Mouse (Mus musculus): ENCODE measurements around the gene Gm11937. TPM values are rescaled to one million over a fixed set of nuclear protein-coding genes. Genes with fewer than 3 reads are reported as not detected.

Gm11937 gene
- polyA plus RNA-seq, 1 experiment from 2014 or later, result not detected

DNA sequence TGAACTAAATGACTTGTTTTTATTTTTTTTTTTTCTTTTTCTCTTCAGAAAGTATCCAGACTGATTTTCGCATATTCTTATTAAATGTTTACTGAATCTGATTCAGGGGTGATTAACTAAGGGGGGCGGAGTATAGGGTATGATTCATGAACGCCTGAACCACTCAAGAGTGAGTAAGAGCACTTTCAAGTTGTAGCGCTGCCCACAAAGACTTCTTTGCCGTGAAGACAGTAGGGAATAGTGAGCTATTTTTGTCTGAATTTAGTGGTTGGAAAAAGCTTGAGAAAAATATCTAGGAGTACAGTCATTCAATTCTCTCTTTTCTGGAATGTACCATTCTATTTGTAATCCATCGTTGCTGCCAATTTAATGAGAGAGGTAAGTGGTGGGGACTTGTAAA, 28.4 kb downstream of the Gm11937 start:
- DNase-seq (ENCODE audit: low spot score), result no peak

GRCm38 (mm10) chr11:99581051-99581450, 28.9 kb downstream of the Gm11937 start:
- no peak for DNase-seq (ENCODE audit: low spot score)

- no peak for DNase-seq (ENCODE audit: low spot score)
Observed at GRCm38 (mm10) chr11:99580636-99581035, 29.4 kb downstream of the Gm11937 start, which contains the start of gene Krtap1-5. TSS of gene Krtap1-5 (minus strand) at chr11:99581016.

DNA sequence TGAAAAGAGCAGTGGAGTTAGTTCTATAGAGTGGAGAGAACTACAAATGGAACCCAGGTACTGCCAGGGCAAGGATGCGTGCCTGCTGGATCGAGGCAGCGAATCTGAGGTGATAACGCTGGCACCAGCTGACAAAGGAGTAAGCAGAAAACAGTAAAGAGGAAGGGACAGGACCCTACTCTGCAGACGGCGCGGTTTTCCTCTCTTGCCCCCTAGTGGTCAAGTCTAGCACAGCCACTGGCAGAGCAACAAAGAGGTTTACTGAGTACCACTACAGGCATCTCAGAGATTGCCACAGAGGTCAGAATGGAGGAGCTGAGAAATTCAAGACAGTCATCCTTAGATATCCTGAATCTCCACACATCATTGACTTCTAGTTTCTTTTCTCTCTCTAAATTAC, 35.9 kb downstream of the Gm11937 start:
- peak; percentile 59 for DNase-seq (ENCODE audit: low spot score)

GRCm38 (mm10) chr11:99573164-99573563, 36.8 kb downstream of the Gm11937 start:
- no peak for DNase-seq (ENCODE audit: low spot score)

- DNase-seq (ENCODE audit: low spot score), result no peak
Observed at GRCm38 (mm10) chr11:99566530-99566929, 43.5 kb downstream of the Gm11937 start, which contains the start of gene Krtap3-1. TSS of gene Krtap3-1 (minus strand) at chr11:99566630.

GRCm38 (mm10) chr11:99562580-99562979, 47.4 kb downstream of the Gm11937 start:
- DNase-seq (ENCODE audit: low spot score), result no peak

Other genes with a start within 250 kb of the Gm11937 start
- gene Krt28, start 235.3 kb downstream of the Gm11937 start, polyA plus RNA-seq (2015; fragmentation: Nextera tagmentation; extraction: Ambion mirVana), result 0.27 and 0.30 TPM in 2 replicates
- gene Krt10, start 220.8 kb downstream of the Gm11937 start, polyA plus RNA-seq (2015; fragmentation: Nextera tagmentation; extraction: Ambion mirVana), result 44.9 and 47.3 TPM in 2 replicates
- gene Krt12, start 187.9 kb downstream of the Gm11937 start, polyA plus RNA-seq (2015; fragmentation: Nextera tagmentation; extraction: Ambion mirVana), result 0.52 and 0.63 TPM in 2 replicates
- 1.6 TPM in 2 replicates for gene Krt20, start 172.0 kb downstream of the Gm11937 start, polyA plus RNA-seq (2015; fragmentation: Nextera tagmentation; extraction: Ambion mirVana)
- gene Krt23, start 117.1 kb downstream of the Gm11937 start, polyA plus RNA-seq (2015; fragmentation: Nextera tagmentation; extraction: Ambion mirVana), result 1.8 and 2.4 TPM in 2 replicates
- not detected in 2 replicates for gene Krt39, start 88.9 kb downstream of the Gm11937 start, polyA plus RNA-seq (2015; fragmentation: Nextera tagmentation; extraction: Ambion mirVana)
- not detected in 2 replicates for gene Krt40, start 67.0 kb downstream of the Gm11937 start, polyA plus RNA-seq (2015; fragmentation: Nextera tagmentation; extraction: Ambion mirVana)
- gene Krtap3-3, start 59.3 kb downstream of the Gm11937 start, polyA plus RNA-seq (2015; fragmentation: Nextera tagmentation; extraction: Ambion mirVana), result 0.33 TPM in 1 of 2 replicates, not detected in the other
- not detected in 2 replicates for gene Krtap3-2, start 53.3 kb downstream of the Gm11937 start, polyA plus RNA-seq (2015; fragmentation: Nextera tagmentation; extraction: Ambion mirVana)
- gene Gm11939, start 50.7 kb downstream of the Gm11937 start, polyA plus RNA-seq (2015; fragmentation: Nextera tagmentation; extraction: Ambion mirVana), result not detected in 2 replicates
- not detected in 2 replicates for gene Krtap3-1, start 43.6 kb downstream of the Gm11937 start, polyA plus RNA-seq (2015; fragmentation: Nextera tagmentation; extraction: Ambion mirVana)
- not detected in 2 replicates for gene Krtap1-5, start 29.2 kb downstream of the Gm11937 start, polyA plus RNA-seq (2015; fragmentation: Nextera tagmentation; extraction: Ambion mirVana)
- not detected in 2 replicates for gene Krtap1-4, start 26.5 kb downstream of the Gm11937 start, polyA plus RNA-seq (2015; fragmentation: Nextera tagmentation; extraction: Ambion mirVana)
- gene Krtap1-3, start 18.9 kb downstream of the Gm11937 start, polyA plus RNA-seq (2015; fragmentation: Nextera tagmentation; extraction: Ambion mirVana), result not detected in 2 replicates
- gene Krtap9-3, start 12.1 kb downstream of the Gm11937 start, polyA plus RNA-seq (2015; fragmentation: Nextera tagmentation; extraction: Ambion mirVana), result not detected in 2 replicates
- gene Gm11938, start 6.9 kb downstream of the Gm11937 start, polyA plus RNA-seq (2015; fragmentation: Nextera tagmentation; extraction: Ambion mirVana), result not detected in 2 replicates
- not detected in 2 replicates for gene Krtap2-4, start 4.7 kb upstream of the Gm11937 start, polyA plus RNA-seq (2015; fragmentation: Nextera tagmentation; extraction: Ambion mirVana)
- 0.27 TPM in 1 of 2 replicates, not detected in the other for gene Gm11562, start 10.2 kb upstream of the Gm11937 start, polyA plus RNA-seq (2015; fragmentation: Nextera tagmentation; extraction: Ambion mirVana)
- gene Krtap4-1, start 18.0 kb upstream of the Gm11937 start, polyA plus RNA-seq (2015; fragmentation: Nextera tagmentation; extraction: Ambion mirVana), result not detected in 2 replicates
- not detected in 2 replicates for gene Krtap4-2, start 24.9 kb upstream of the Gm11937 start, polyA plus RNA-seq (2015; fragmentation: Nextera tagmentation; extraction: Ambion mirVana)
- gene Krtap4-7, start 33.9 kb upstream of the Gm11937 start, polyA plus RNA-seq (2015; fragmentation: Nextera tagmentation; extraction: Ambion mirVana), result not detected in 2 replicates
- not detected in 2 replicates for gene Gm11555, start 40.0 kb upstream of the Gm11937 start, polyA plus RNA-seq (2015; fragmentation: Nextera tagmentation; extraction: Ambion mirVana)
- not detected in 2 replicates for gene Gm11563, start 48.8 kb upstream of the Gm11937 start, polyA plus RNA-seq (2015; fragmentation: Nextera tagmentation; extraction: Ambion mirVana)
- gene Krtap4-6, start 55.8 kb upstream of the Gm11937 start, polyA plus RNA-seq (2015; fragmentation: Nextera tagmentation; extraction: Ambion mirVana), result not detected in 2 replicates
- gene Gm14190, start 80.6 kb upstream of the Gm11937 start, polyA plus RNA-seq (2015; fragmentation: Nextera tagmentation; extraction: Ambion mirVana), result not detected in 2 replicates
- gene Gm14180, start 124.1 kb upstream of the Gm11937 start, polyA plus RNA-seq (2015; fragmentation: Nextera tagmentation; extraction: Ambion mirVana), result not detected in 2 replicates
- not detected in 2 replicates for gene Gm11595, start 162.7 kb upstream of the Gm11937 start, polyA plus RNA-seq (2015; fragmentation: Nextera tagmentation; extraction: Ambion mirVana)
- gene Krtap4-8, start 170.5 kb upstream of the Gm11937 start, polyA plus RNA-seq (2015; fragmentation: Nextera tagmentation; extraction: Ambion mirVana), result not detected in 2 replicates
- not detected in 2 replicates for gene Krtap4-9, start 175.0 kb upstream of the Gm11937 start, polyA plus RNA-seq (2015; fragmentation: Nextera tagmentation; extraction: Ambion mirVana)
- not detected in 2 replicates for gene Gm11596, start 183.3 kb upstream of the Gm11937 start, polyA plus RNA-seq (2015; fragmentation: Nextera tagmentation; extraction: Ambion mirVana)
- gene Gm11569, start 188.7 kb upstream of the Gm11937 start, polyA plus RNA-seq (2015; fragmentation: Nextera tagmentation; extraction: Ambion mirVana), result not detected in 2 replicates
- not detected in 2 replicates for gene Gm11554, start 194.3 kb upstream of the Gm11937 start, polyA plus RNA-seq (2015; fragmentation: Nextera tagmentation; extraction: Ambion mirVana)
- not detected in 2 replicates for gene Krtap4-13, start 199.7 kb upstream of the Gm11937 start, polyA plus RNA-seq (2015; fragmentation: Nextera tagmentation; extraction: Ambion mirVana)
- not detected in 2 replicates for gene Gm11564, start 205.5 kb upstream of the Gm11937 start, polyA plus RNA-seq (2015; fragmentation: Nextera tagmentation; extraction: Ambion mirVana)
- not detected in 2 replicates for gene 2300003K06Rik, start 227.9 kb upstream of the Gm11937 start, polyA plus RNA-seq (2015; fragmentation: Nextera tagmentation; extraction: Ambion mirVana)
- gene Krtap4-16, start 241.4 kb upstream of the Gm11937 start, polyA plus RNA-seq (2015; fragmentation: Nextera tagmentation; extraction: Ambion mirVana), result not detected in 2 replicates
- not detected in 2 replicates for gene Gm11568, start 247.7 kb upstream of the Gm11937 start, polyA plus RNA-seq (2015; fragmentation: Nextera tagmentation; extraction: Ambion mirVana)